Mouse (Mus musculus) right cerebral cortex, adult 18-20 months (tissue): ENCODE data around the gene Emc3.

Source experiments
- DNase-seq: peaks from one replicate; pipeline ENCODE4 v3.0.0; 2022; ENCODE audit warnings: mixed read lengths

Emc3 gene

DNA sequence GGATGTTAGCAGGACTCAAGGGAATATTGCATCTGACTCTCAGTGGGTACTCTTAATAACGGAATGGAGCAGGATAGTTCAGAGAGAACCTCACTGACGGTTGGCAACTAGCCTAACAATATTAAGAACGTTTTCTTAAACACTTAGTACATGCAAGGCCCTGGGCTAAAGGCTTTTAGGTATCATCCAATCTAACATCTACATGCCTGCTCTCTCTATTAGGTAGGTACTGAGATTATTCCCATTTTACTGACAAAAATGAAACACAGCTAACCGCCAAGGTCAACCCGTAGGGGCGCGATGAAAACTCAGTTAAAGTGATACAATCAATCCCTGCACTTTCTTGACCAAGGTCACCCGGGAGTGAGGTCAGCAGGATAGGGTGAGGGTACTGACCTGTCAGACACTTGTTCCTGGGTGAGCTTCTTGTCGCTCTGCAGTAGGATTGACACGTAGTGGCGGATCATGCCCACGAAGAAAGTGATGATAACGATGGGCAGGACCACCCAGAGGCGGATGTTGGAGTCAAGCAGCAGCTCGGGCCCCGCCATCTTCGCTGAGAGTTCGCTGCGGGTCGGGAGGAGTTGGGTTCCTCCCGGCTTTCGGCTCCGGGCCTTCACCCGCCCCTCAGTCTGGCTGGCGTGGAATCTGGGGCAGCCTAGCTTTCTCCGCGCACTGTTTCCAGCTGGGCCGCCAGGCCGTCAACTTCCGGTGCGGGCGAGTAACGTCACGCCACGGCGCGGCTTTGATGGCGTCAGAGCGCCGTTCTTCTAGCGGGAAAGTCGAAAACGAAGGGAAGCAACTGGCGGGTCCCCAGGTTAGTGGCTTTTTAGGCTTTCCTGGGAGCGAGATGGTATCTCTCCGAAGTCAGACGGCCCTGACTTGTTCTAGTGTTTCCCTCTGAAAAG, at the start of gene Emc3, which contains the start of gene Fancd2:
Emc3 (minus strand) TSS at position 721 of the 908 bp plus-strand sequence.
Fancd2 (plus strand) TSS at position 751 of the 908 bp plus-strand sequence.
- peak; percentile 90 for DNase-seq

DNA sequence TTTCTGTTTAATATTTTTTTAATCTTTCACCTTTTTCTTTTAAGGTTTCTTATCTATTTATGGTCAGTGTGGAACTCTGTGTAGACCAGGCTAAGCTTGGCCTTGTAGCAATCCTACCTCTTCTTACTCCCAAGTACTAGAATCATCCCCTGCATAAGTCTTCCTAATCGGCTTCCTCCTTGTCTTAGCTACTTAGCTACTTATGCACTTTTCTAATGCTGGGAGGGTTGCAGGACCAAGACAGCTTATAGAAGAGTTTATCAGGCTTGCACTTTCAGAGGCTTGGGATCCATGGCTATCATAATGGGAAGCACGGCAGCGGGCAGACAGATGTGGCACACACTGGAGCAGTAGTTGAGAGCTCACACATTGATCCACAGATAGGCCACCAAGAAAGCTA, 47.9 kb upstream of the Emc3 start:
- no peak for DNase-seq

DNA sequence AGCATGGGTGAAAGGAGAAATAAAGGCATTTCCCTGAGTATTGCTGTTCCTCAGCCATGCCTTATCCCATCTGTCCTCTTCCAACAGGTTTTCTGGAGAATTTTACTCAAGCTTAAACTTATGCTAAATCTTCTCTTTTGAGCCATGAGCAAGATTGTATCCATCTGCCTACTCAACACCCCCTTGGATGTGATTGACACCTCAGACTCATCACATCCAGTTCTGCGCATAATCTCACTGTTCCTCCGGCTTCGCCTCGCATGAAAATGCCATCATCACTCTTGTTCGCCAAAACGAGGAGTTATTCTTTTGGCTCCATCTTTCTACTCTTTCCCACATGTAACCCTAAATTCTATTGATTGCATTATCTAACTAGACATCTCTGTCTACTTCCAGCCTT, 44.6 kb upstream of the Emc3 start:
- DNase-seq = peak; percentile 66

GRCm38 (mm10) chr6:113564557-113564956, 33.1 kb upstream of the Emc3 start:
- DNase-seq = no peak

DNA sequence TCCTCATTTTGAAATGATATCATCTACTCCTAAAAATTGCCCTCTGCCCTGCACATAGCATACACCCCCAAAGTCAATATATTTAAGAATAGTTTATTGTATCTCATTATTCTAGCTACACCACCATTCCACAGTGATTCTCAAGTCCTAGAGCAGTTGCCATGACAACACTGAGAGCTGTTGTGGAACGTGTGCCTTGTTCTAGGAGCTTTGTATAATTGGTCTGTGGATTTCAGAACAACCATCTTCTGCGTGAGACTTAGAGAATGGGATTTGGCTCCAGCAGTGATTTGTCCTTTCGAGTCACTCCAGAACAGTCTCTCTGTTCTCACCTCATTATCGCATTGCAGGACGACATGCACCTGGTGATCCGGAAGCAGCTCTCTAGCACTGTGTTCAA, 28.3 kb upstream of the Emc3 start:
- DNase-seq = peak; percentile 18

DNA sequence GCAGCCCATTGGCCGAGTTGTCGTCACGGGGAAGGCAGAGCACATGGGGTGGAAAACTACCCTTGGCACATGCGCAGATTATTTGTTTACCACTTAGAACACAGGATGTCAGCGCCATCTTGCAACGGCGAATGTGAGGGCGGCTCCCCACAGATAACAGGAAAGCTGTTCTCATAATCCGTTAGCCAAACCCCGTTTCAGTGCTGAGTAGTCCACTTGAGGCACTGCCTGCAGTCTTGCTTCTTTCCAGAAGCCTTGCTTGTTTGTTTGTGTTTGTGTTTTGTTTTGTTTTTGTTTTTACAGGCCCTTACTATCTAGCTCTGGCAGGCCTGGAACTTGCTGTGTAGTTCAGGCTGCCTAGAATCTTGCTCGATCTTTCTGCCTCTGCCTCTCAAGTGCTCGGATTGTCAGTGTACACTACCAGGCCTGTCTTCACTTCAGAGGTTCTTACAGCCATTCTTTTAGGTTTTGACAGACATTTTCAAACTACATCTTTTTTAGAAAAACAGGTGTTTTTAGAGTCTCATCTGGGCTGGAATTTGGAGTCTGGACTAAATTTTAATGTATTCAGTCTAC, 12.5 kb upstream of the Emc3 start:
- DNase-seq = no peak

DNA sequence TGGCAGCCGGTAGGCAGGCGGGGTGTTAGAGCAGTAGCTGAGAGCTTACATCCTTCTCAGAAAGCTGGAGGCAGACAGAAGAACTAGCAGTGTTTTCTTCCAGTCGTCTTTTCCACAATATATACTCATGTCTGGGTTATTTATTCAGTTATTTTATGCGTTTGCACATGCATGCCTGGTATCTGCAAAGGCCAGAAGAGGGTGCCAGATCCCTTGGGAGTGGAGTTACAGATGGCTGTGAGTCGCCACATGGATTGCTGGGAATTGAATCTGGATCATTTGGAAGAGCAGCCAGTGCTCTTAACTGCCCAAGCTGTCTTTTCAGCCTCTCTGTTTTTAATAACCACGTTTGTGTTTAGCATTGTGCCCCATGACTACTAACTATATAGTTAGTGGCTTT, 10.2 kb upstream of the Emc3 start:
- DNase-seq = no peak

- no peak for DNase-seq
Observed at GRCm38 (mm10) chr6:113534886-113535285, 3.4 kb upstream of the Emc3 start.

DNA sequence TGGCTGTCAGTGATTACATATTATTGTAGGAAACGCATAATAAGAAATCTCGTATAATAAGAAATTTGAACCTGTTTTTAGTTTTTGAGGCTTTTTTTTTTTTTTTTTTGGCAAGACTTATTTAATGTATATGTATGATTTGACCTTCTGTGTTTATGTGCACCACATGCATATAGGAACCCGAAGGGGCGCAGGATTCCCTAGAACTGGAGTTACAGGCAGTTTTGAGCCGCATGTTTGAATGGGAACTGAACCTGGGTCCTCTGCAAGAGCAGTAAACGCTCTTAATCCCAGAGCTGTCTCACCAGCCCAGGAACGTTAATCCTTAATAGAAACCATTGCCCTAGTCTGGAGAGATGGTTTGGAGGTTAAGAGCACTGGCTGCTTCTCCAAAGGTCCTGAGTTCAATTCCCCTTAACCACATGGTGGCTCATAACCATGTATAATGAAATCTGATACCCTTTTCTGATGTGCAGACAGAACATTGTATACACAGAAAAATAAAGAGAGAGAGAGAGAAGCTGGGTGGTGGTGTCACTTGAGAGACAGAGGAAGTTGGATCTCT, 470 bp upstream of the Emc3 start:
- DNase-seq = no peak

DNA sequence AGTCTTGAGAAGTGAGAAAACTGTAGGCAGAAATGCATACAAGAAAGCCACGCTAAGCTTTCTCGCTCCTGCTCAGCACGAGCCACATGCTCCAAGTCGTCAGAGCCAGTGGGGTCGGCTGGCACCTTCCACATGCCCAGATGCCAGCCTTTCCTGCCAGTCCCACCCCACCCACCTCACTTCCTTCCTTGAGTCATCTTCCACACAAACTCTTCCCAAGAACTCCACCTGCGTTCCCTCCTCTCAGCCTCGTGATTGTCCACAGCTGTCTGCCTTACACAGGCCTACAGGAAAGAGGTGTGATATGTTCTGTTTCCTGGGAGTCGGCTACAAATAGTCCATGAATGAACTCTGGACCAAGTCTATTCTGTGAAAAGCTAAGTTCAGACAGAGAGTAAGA, 8.0 kb downstream of the Emc3 start:
- peak; percentile 60 for DNase-seq

- DNase-seq = no peak
Observed at GRCm38 (mm10) chr6:113522310-113522709, 9.1 kb downstream of the Emc3 start.

DNA sequence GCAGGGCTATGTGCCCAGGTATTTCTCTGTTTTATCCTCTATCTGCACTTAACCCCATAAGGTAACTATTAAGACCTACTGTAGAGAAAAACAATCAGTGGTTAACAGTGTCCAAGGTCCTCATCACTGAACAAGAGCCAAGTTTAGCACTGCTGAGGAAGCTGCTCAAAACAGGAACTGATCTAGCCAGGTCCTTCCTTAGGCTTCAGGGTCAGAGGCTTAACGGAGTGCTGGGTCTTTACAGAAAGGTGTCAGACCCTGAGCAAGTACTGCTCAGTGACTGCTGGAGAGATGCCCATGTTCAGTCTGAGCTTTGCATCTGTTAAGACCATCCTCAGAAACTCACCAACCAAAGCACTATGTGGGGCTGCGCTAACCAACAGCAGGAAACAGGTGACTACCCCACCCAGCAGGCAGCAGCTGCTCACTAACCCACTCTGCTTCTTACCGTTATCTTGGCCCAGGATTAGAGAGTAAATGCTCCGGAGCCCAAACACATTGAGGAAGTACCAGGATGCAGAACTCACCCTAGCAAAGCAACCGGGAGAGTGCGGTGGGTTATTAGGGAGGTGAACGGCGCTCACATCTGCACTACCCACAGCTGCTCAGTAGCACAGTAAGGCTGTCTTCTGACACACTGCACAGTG, 13.9 kb downstream of the Emc3 start:
- no peak for DNase-seq

- no peak for DNase-seq
Observed at GRCm38 (mm10) chr6:113514600-113514999, 16.9 kb downstream of the Emc3 start.

DNA sequence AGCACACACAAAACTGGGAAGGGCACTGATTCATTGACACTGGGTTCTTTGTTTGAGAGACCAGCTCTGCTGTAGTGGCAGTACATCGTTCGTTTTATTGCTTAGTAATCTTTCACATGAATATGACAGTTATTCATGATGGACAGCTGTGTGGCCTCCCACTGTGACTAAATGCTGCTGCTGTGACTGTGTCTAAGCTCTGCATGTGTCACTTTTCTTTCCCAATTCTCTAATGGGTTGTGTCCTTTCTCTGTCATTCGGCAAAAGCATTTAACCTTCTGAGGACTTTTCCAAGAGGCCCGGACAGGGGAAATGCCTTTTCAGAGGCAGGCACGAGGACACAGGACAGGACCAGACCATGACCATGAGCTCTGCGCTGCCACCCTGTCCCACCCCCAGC, 17.5 kb downstream of the Emc3 start:
- DNase-seq = no peak

DNA sequence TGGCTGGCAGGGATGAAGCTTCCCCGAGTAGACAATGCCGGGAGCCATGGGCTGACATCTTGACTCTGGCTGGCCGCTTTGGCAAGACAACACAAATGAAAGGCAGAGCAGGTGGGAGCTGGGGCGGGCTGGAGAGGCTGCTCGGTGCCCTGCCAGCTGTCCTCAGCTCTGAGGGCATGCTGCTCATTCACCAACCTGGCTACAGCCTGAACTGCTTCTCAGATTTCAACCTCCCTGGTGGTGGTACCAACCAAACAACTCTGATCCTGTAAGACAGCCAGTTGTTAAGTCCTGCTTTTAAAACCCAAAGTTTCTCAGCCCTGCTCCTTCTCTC, 22.5 kb downstream of the Emc3 start:
- DNase-seq = no peak

DNA sequence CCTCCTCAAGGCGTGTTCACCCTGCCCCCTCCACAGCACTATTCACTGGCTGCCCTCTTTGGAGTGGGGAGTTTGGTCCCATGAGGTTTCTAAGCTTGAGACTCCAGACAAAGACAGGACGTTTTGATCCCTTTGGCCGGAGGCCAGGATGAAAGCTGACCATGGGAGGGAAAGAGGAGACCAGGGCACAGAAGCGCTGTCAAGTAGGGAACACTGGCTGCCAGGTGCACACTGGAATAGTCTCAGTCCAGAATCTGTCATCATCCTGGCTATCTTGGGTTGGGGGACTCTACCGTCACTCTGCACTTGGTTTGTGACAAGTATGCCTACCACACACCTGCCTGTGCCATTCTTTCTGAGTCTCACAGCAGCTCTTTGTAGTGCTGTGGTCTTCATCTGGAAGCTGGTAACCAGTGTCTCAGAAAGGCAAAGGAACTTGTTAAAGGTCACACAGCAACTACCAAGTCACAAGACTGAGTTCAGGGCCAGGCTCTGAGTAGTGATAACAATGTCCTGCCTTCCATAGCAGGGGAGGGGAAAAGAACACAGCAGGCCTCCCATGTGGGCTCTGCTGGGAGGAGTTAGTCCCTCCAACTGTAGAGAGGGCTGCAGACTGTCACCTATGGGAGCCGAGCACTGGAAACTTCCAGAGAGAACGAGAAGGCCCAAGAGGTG, 23.0 kb downstream of the Emc3 start:
- DNase-seq = no peak

DNA sequence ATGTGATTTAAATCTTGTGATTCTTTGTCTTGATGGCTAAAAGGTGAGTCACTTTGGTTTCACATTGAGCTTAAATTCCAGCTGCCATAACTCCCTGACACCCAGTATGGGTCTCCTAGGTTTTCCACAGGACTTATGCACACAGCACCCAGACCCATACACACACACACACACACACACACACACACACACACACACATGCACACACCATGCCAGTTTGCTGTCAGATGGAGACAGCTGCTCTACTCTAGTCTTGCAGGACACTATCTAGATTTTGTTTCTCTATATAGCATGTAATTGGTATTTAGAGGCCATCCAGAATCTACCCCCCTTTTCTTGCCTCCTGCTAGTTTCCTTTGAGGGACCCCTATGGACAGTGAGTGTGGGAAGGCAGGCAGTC, 24.3 kb downstream of the Emc3 start:
- DNase-seq = no peak

DNA sequence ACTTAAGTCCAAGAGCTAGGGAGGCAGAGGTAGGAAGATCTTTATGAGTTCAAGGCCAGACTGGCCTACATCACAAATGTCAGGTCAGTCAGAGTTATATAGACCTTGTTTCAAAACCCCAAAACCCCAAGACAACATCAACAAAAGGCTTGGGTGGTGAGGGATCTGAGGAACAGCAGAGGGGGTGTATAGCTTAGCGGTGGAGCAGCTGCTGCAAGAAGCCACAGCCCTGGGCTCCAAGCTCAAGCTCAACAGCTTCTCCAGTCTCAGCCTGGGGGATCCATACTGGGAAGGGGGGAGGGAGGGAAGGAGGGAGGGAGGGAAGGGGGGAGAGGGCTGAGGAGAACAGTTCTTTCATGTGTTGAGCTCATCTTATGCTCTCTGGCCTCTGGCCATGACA, 25.8 kb downstream of the Emc3 start:
- no peak for DNase-seq

DNA sequence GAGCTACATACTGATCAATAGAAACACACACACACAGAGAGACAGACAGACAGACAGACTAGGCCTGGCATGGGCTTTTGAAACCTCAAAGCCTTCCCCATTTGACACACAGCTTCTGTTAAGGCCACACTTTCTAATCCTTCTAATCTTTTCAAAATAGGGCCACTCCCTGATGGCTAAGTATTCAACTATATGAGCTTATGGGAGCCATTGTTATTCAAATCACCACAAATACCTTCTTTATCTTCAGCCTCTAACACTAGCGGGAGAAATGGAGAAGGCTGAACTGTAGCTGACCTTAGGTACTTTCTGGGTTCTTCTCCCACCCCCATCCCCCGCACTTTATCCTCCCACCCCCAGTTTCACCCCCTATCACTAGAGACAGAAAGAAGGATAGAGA, 28.7 kb downstream of the Emc3 start:
- DNase-seq = no peak

DNA sequence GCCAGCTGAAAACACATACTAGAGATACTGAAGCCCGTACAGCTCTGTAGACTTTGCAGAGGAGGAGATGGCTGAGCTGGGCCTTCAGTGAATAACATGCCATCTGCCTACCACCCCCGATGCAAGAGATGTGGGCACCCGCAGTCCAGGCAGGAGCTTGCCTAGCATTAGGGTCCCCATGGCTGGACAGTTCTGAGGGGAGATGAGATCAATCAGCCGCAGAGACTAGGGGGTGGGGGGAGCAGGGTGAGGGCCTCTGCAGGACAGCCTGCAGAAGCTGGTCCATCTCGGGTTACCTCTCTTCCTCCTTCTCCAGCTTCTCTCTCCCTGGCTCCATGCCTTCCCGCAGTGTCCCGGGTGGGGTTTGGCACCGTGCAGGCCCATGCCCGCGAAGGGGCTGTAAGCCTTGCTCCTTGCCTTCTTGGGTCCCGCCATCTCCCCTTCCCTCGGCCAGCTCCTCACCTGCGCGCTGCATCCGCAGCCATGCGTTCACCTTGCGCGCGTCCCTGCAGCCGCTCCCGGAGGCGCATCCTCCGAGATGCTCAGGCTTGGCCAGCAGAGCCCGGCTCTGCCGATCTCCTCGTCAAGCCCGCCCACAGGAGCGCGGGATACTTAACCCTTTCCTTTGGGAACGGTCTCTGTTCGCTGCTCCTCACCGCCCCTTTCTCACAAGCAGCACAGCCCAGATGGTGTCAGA, 29.9 kb downstream of the Emc3 start, which contains the start of gene Prrt3:
Prrt3 (minus strand) TSS at position 544 of the 697 bp plus-strand sequence.
- peak; percentile 85 for DNase-seq

DNA sequence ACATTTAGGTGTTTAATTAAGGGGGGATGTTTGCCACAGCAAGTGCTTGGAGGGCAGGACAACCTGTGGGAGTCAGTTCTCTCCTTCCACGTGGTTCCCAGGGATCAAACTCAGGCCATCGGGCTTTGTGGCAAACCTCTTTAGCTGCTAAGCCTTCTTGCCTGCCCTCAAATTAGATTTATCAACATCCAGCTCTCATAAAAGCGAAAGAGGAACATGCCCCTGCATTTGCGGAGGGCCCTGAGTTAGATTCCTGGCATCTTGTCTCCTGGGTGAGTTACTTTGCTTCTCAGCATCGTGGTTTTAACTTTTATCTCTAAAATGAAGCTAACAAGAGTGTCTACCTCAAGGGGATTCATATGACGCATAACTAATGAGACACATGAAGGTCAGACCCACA, 32.1 kb downstream of the Emc3 start:
- DNase-seq = no peak

- DNase-seq = no peak
Observed at GRCm38 (mm10) chr6:113495071-113495675, 36.3 kb downstream of the Emc3 start.
